Mouse (Mus musculus): Measurements from ENCODE around the gene Cysrt1.

The Cysrt1 gene

GRCm38 (mm10) chr2:25242101-25242506, at the start of gene Cysrt1, which contains the start of gene Rnf208:
Cysrt1 (minus strand) TSS chr2:25242452.
Rnf208 (plus strand) TSS chr2:25242255.
- DNase-seq, result peak; percentile 53

- DNase-seq, result no peak
Observed at GRCm38 (mm10) chr2:25291184-25292053, 49.2 kb upstream of the Cysrt1 start.

GRCm38 (mm10) chr2:25290816-25291130, 48.5 kb upstream of the Cysrt1 start:
- no peak for DNase-seq

GRCm38 (mm10) chr2:25290101-25290815, 48.0 kb upstream of the Cysrt1 start:
- peak; percentile 79 for DNase-seq

GRCm38 (mm10) chr2:25289651-25290050, 47.4 kb upstream of the Cysrt1 start, which contains the start of gene Lrrc26:
Lrrc26 (plus strand) TSS chr2:25289915.
- no peak for DNase-seq

- no peak for DNase-seq
Observed at GRCm38 (mm10) chr2:25288734-25289345, 46.6 kb upstream of the Cysrt1 start.

GRCm38 (mm10) chr2:25287927-25288649, 45.8 kb upstream of the Cysrt1 start, which contains the start of gene Tmem210:
Tmem210 (plus strand) TSS chr2:25288145.
- DNase-seq, result no peak

GRCm38 (mm10) chr2:25286837-25287636, 44.8 kb upstream of the Cysrt1 start:
- no peak for DNase-seq

- no peak for DNase-seq
Observed at GRCm38 (mm10) chr2:25286314-25286713, 44.1 kb upstream of the Cysrt1 start.

- DNase-seq, result no peak
Observed at GRCm38 (mm10) chr2:25285551-25285950, 43.3 kb upstream of the Cysrt1 start.

- peak; percentile 75 for DNase-seq
Observed at GRCm38 (mm10) chr2:25278928-25279882, 37.0 kb upstream of the Cysrt1 start.

GRCm38 (mm10) chr2:25273010-25273409, 30.8 kb upstream of the Cysrt1 start:
- DNase-seq, result no peak

- DNase-seq, result no peak
Observed at GRCm38 (mm10) chr2:25272515-25272914, 30.3 kb upstream of the Cysrt1 start.

GRCm38 (mm10) chr2:25271827-25272511, 29.7 kb upstream of the Cysrt1 start, which contains the start of the genes Ssna1 and Anapc2:
Ssna1 (minus strand) TSS chr2:25272438.
Anapc2 (plus strand) TSS chr2:25272478.
- peak; percentile 98 for DNase-seq

- DNase-seq, result no peak
Observed at GRCm38 (mm10) chr2:25267746-25268309, 25.6 kb upstream of the Cysrt1 start.

- DNase-seq, result no peak
Observed at GRCm38 (mm10) chr2:25267241-25267640, 25.0 kb upstream of the Cysrt1 start.

- DNase-seq, result peak; percentile 75
Observed at GRCm38 (mm10) chr2:25266720-25267119, 24.5 kb upstream of the Cysrt1 start.

- DNase-seq, result no peak
Observed at GRCm38 (mm10) chr2:25265897-25266656, 23.8 kb upstream of the Cysrt1 start.

GRCm38 (mm10) chr2:25264851-25265250, 22.6 kb upstream of the Cysrt1 start:
- no peak for DNase-seq
